Mouse (Mus musculus) forebrain, embryonic 14.5 days (tissue): Measurements from ENCODE around the gene Zfp235. TPM values are rescaled to one million over a fixed set of nuclear protein-coding genes. Genes with fewer than 3 reads are reported as not detected.

Experiments
- ATAC-seq: fragments of 200-750 bp; cut with Nextera tagmentation; 2 replicates; pipeline ENCODE4 v1.8.0; 2017; ENCODE audit warnings: mild to moderate bottlenecking, moderate library complexity
- DNase-seq: peaks from one replicate; pipeline ENCODE4 v3.0.0-alpha.2; 2015; ENCODE audit warnings: low spot score
- H3K27ac ChIP-seq: fragments of 300-500 bp; sonication (generic); 2 replicates; pipeline ENCODE4 v1.5.1; 2014; ENCODE audit warnings: low read depth, mild to moderate bottlenecking, control low read depth, low read length, moderate library complexity
- H3K27me3 ChIP-seq: fragments of 300-500 bp; sonication (generic); replicated peaks from 2 replicates; pipeline ENCODE4 v1.6.1; 2014; ENCODE audit warnings: low read length, control low read depth, mixed read lengths; ENCODE audit not compliant: control insufficient read depth, insufficient read depth
- H3K36me3 ChIP-seq: fragments of 300-500 bp; sonication (generic); 2 replicates; pipeline ENCODE4 v1.6.1; 2014; ENCODE audit warnings: low read length, control low read depth; ENCODE audit not compliant: control insufficient read depth, insufficient read depth
- H3K4me1 ChIP-seq: fragments of 300-500 bp; sonication (generic); 2 replicates; pipeline ENCODE4 v1.6.1; 2014; ENCODE audit warnings: antibody characterized with exemption, low read length, control low read depth; ENCODE audit not compliant: control insufficient read depth, insufficient read depth
- H3K4me2 ChIP-seq: fragments of 300-500 bp; sonication (generic); 2 replicates; pipeline ENCODE4 v1.6.1; 2014; ENCODE audit warnings: mild to moderate bottlenecking, control low read depth, low read length
- H3K4me3 ChIP-seq: fragments of 300-500 bp; sonication (generic); 2 replicates; pipeline ENCODE4 v1.5.1; 2014; ENCODE audit warnings: low read depth, low read length, control low read depth
- H3K9ac ChIP-seq: fragments of 300-500 bp; sonication (generic); 2 replicates; pipeline ENCODE4 v1.6.1; 2014; ENCODE audit warnings: mild to moderate bottlenecking, low read length, control low read depth, moderate library complexity
- H3K9me3 ChIP-seq: fragments of 300-500 bp; sonication (generic); replicated peaks from 2 replicates; pipeline ENCODE4 v1.6.1; 2016; ENCODE audit warnings: low read length, control low read depth, mixed read lengths; ENCODE audit not compliant: control insufficient read depth
- WGBS: fragments of 180-500 bp; shearing (Covaris S2); extraction: QIAGEN DNeasy Blood & Tissue Kit; methylation state at CpG from one replicate; pipeline ENCODE4 v1.1.7; 2014; 5-methylcytosine and 5-hydroxymethylcytosine counted together
- polyA plus RNA-seq: library from polyadenylated mRNA; unstranded; fragments of >200 nt; fragmentation: Nextera tagmentation; extraction: Ambion mirVana; gene quantifications from 2 replicates; pipeline ENCODE4 v1.2.1, GENCODE M21; 2014

Zfp235 gene
- polyA plus RNA-seq, 1 experiment from 2014 or later, result 22.8 TPM

- 68% methylated on average over 4 of the region's 4 CpGs for WGBS
- H3K4me3 ChIP-seq, result no peak overlapping the region
- no peak for DNase-seq
- H3K4me2 ChIP-seq, result no peak overlapping the region
- H3K27me3 ChIP-seq, result no peaks in the 10 kb centered on the region
- H3K9ac ChIP-seq, result no peak overlapping the region
- H3K27ac ChIP-seq, result no peak overlapping the region
- H3K4me1 ChIP-seq, result no peaks in the 10 kb centered on the region
- H3K9me3 ChIP-seq, result 0 out of 2 replicates have a peak, but pooled peaks cover 3% of the 10 kb centered on the region
- peaks cover 5% of the 10 kb centered on the region for H3K36me3 ChIP-seq
- no peak for ATAC-seq
Measured at GRCm38 (mm10) chr7:24188901-24189570, 55.1 kb downstream of the Zfp235 start.

DNA sequence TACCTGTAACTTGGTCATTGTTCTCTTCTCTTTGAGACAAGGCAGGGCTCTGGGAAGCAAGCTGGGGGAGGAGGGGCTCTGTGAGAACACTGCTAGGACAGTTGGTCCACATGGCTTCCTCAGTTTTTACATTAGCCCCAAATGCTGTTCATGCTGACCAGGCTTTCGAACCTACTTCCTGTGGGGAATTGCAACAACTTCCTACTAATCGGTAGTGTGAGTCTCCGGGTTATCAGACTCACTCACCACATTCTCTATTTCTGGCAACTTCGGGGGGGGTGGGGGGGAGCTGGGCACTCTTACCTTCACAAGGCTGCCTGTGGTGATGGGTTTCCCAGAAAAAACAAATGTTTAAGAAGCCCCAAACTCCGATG lies 55.6 kb downstream of the Zfp235 start:
- 80% methylated on average over 5 of the region's 5 CpGs for WGBS
- Histone ChIP-seq H3K36me3 (peaks cover 10% of the 10 kb centered on the region), H3K4me3 (no peak overlapping the region), H3K27ac (no peak overlapping the region), H3K9ac (no peak overlapping the region), H3K4me1 (no peaks in the 10 kb centered on the region), H3K4me2 (no peak overlapping the region), H3K27me3 (no peaks in the 10 kb centered on the region), H3K9me3 (0 out of 2 replicates have a peak, but pooled peaks cover 3% of the 10 kb centered on the region)
- DNase-seq, result no peak
- ATAC-seq, result no peak

DNA sequence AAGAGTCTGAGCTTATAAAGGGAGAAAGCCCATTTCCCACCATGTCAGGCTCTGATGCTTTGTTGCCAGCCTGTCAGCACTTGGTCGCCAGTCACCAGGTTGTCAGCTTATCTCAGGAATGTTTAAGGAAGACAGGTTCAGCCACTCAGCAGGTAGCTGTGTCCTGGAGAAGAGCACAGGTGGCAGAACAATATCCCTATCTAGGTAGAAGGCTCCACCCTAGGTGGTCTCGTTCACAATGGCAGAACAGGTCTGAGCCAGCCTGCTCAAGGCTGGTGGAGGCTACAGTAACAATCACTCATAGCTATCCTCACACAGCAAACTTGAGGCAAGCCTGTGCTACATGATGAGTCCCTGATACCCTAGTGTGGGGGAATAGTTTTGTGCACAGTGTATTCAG lies 57.4 kb downstream of the Zfp235 start:
- H3K4me2 ChIP-seq, result no peak overlapping the region
- H3K4me3 ChIP-seq, result no peak overlapping the region
- no peaks in the 10 kb centered on the region for H3K4me1 ChIP-seq
- no peak overlapping the region for H3K9ac ChIP-seq
- H3K27me3 ChIP-seq, result no peaks in the 10 kb centered on the region
- DNase-seq (no peak), ATAC-seq (no peak)
- no peak overlapping the region for H3K27ac ChIP-seq
- peaks cover 17% of the 10 kb centered on the region for H3K36me3 ChIP-seq
- 0 out of 2 replicates have a peak, but pooled peaks cover 3% of the 10 kb centered on the region for H3K9me3 ChIP-seq
- 78% methylated on average over 2 of the region's 2 CpGs for WGBS

Other genes with a start within 250 kb of the Zfp235 start
- not detected in 2 replicates for gene Vmn1r178, start 242.2 kb upstream of the Zfp235 start, polyA plus RNA-seq
- gene Vmn1r179, start 207.2 kb upstream of the Zfp235 start, polyA plus RNA-seq, result not detected in 2 replicates
- gene Vmn1r180, start 183.5 kb upstream of the Zfp235 start, polyA plus RNA-seq, result not detected in 2 replicates
- gene Vmn1r181, start 159.6 kb upstream of the Zfp235 start, polyA plus RNA-seq, result not detected in 2 replicates
- not detected in 2 replicates for gene V1rd19, start 132.5 kb upstream of the Zfp235 start, polyA plus RNA-seq
- gene Vmn1r183, start 80.9 kb upstream of the Zfp235 start, polyA plus RNA-seq, result not detected in 2 replicates
- gene Zfp180, start 52.2 kb upstream of the Zfp235 start, polyA plus RNA-seq, result 31.3 and 40.8 TPM in 2 replicates
- 6.5 TPM in 2 replicates for gene Zfp112, start 21.9 kb upstream of the Zfp235 start, polyA plus RNA-seq
- 4.0 and 6.1 TPM in 2 replicates for gene Zfp114, start 40.9 kb downstream of the Zfp235 start, polyA plus RNA-seq
- gene Zfp111, start 77.3 kb downstream of the Zfp235 start, polyA plus RNA-seq, result 7.7 and 8.1 TPM in 2 replicates
- gene Zfp109, start 103.4 kb downstream of the Zfp235 start, polyA plus RNA-seq, result 2.6 and 3.3 TPM in 2 replicates
- gene Zfp108, start 120.6 kb downstream of the Zfp235 start, polyA plus RNA-seq, result 4.1 and 6.0 TPM in 2 replicates
- 9.4 and 11.0 TPM in 2 replicates for gene Zfp93, start 136.3 kb downstream of the Zfp235 start, polyA plus RNA-seq
- 33.7 and 40.7 TPM in 2 replicates for gene Zfp61, start 167.1 kb downstream of the Zfp235 start, polyA plus RNA-seq
- 20.5 and 21.6 TPM in 2 replicates for gene Zfp94, start 182.5 kb downstream of the Zfp235 start, polyA plus RNA-seq
- gene Tescl, start 199.8 kb downstream of the Zfp235 start, polyA plus RNA-seq, result 0.20 TPM in 1 of 2 replicates, not detected in the other
- gene Lypd5, start 215.0 kb downstream of the Zfp235 start, polyA plus RNA-seq, result not detected in 2 replicates
- gene Kcnn4, start 236.1 kb downstream of the Zfp235 start, polyA plus RNA-seq, result 0.09 and 0.53 TPM in 2 replicates